Mouse (Mus musculus): ENCODE results near the gene Gm20388.

Gm20388 gene

DNA sequence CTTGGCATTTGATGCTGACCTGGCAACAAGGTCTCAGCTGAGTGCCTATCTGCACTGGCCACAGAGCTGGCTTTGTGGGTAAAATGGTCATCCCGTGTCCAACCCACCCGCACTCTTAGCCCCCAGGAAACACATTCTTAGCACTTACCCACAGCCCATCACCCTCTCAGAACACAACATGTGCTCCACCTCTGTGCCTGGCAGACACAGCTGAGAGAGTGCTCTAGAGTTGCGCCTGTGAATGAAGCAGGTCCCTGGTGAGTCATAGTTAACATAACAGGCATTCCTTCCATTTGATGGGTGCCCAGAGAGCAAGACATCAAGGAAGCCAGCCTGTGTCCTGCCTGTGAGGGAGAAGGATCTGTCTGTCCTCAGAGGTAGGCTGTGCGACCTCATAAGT is 2276.6 kb downstream of the Gm20388 start:
- DNase-seq (ENCODE audit: low read depth, low spot score): no peak

DNA sequence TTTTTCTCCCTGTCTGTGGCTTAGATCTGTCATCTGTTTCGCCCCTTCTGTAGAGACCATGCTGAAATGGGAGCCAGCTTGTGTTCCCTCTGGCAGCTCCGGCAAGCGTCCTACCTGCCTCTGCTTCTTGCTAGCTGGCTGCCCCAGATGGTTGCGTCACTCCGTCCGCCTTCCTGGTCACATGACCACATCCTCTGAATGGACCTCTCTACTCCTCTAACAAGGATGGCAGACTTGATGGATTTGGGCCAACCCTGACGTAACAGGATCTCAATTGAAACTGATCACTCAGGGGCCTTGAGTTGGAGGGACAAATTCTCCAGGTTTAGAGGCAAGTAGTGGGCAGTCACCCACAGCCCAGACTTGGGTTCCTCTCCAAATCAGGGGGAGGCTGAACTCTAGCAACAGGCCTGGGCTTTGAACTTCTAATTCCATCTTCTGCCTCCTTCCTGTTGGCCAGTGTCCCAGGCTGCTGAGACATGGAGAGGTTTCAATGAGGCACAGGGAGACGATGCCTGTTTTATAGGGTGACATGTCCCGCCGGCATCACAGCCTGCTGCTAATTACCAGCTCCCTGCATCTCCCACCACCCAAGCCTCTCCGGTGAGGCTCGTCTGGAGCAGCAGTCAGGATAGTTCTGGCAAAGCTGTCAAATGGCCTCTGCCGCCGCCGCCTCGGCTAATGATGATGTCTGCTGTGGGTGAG is 2279.9 kb downstream of the Gm20388 start:
- no peak for DNase-seq (ENCODE audit: low read depth, low spot score)

DNA sequence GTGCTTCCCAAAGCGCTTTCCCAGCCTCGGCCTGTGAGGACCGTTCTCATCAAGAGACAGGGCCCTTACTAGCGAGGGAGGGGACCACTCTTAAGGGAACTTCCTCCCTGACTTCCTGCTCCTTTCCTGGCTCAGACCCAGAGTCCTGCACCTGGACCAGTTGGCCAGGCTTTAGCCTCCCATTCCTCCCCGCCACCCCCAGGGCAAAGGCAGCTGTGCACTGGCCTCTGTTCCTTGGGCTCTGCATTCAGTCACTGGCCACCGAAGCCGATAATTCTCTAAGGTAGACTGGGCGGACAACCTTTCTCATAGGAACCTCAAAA is 2280.4 kb downstream of the Gm20388 start:
- DNase-seq (ENCODE audit: low read depth, low spot score): no peak

DNA sequence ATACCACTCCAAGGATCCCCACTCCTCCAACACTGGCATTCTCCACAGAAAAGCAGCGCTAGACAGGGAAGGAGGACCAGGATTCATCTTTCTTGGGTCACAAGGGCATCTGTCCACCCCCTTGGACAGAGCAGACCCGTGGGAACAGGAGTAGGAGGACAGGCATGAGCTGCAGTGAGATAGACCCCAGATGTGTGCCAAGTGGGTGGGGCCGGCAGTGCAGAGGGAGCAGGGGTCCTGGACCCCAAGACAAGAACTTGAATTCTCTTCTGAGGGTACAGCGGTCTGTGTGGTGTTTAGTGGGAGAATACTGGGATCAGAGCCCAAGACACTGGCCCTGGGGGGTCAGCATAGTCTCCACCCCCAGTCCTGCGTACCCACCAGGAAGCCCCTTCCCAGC is 2282.1 kb downstream of the Gm20388 start:
- no peak for DNase-seq (ENCODE audit: low read depth, low spot score)

DNA sequence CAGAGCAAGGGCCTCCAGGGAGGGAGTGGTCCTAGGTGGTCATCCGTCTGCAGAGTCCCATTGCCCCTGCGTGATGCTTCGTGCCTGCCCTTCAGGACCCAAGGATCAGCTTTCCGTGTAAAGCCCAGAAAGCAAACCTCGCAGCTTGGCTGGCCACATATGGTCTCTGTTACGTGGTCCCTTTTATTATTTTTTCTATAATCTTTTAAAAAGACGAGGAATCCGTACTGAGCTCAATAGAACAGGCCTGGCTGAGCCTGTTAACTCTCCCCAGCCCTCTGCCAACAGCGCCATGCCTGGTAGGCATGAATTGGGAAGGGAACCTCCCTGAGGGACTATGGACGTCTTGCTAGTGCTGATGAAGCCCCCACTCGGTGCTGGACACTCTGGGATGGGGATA is 2282.9 kb downstream of the Gm20388 start:
- DNase-seq (ENCODE audit: low read depth, low spot score): no peak

DNA sequence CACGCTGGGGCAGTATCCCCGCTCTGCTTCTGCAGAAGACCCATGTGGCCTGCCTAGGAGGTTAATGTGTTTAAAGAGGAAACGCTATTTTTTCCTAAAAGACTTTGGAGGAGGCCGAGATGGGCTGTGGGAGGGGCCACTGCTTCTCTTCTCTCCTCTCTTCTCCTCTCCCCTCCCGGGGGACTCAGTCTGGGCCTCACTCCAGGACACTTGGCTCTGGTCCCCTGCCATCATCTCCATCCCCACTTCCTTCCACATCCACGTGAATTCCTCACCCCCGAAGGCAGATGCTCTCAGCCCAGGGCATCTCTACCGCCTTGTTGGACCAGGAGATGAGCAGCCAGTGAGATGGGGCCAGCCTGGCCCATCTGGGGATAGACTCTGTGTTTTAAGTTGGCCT is 2283.8 kb downstream of the Gm20388 start:
- no peak for DNase-seq (ENCODE audit: low read depth, low spot score)

DNA sequence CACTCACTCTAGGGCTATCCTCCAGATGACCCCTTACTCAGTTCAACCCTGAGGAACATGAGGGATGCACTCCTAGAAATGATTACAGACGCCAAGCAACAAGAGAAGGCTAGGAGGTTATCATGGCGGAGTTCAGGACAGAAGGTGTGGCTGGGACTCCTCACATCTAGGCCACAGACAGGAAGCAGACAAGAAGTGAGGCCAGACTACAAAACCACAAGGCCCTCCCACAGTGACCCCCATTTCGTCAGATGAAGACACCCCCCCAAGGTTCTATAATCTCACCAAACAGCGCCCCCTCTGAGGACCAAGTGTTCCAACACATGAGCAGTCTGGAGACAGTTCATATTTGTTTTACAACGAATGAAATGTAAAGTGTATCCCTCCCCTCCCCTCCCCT is 2286.7 kb downstream of the Gm20388 start:
- no peak for DNase-seq (ENCODE audit: low read depth, low spot score)

DNA sequence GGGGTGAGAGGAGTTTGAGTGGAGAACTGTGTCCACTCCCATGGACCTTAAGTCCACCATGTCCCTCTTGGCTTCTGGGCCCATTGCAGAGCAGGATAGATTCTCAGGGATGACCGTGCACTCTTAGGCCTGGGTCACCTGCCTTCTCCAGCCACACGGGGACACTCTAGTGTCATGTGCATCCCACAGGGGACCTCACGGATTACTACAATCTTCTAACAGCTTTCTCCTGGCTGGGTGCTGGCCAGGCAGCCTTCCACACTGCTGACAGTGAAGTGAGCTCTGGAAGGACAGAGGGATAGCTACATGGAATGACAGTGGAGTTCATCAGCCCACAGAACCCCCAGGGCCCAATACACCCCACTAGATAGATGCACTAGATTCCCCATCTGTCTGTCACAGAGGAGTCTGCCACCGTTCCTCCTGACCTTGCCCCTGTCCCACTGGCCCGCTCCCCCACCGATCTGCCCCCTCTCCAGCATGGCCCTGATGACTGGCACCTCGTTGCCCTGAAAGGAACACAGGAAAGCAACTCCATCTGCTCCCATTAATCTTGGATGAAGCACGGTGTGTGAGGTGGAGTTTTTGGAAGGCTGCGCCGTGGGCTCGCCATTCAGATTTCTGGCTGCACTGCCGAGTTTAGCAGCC is 2287.9 kb downstream of the Gm20388 start:
- DNase-seq (ENCODE audit: low read depth, low spot score): no peak

DNA sequence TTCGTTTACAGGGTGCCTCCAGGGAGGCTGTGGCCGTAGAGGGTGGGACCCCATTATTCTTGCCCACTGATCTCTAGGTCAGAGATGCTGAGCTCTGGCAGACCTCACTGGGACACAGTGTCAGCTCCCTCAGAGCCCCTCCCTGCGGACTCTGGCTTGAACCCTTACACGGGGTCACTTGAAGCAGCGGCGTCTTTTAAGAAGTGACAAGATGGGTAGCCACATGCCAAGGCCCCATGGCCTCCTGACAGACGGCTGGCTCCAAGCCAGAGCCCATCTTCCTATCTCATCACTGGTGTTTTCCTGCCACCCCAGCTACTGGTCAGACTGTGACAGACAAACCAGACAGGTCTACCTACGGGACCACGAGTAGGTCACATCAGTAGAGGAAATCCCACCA is 2288.6 kb downstream of the Gm20388 start:
- DNase-seq (ENCODE audit: low read depth, low spot score): no peak

DNA sequence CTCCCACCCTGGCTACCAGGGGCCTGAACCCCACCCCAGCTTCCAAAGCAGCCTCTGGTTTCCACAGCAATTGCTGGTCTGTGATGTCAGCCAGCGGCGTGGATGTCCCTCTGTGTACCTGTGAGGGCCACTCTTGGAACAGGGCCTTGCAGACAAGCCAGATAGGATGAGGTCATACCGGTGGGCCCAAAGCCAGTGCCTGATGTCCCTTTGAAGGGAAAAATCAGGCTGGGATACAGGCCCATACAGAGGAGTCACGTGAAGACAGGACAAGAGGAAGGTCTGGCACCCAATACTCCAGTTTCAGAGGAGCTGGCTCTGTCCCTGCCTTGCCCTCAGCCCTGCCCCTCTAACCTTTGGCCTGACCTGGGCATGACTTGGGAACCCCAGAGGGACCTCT is 2289.2 kb downstream of the Gm20388 start:
- no peak for DNase-seq (ENCODE audit: low read depth, low spot score)

DNA sequence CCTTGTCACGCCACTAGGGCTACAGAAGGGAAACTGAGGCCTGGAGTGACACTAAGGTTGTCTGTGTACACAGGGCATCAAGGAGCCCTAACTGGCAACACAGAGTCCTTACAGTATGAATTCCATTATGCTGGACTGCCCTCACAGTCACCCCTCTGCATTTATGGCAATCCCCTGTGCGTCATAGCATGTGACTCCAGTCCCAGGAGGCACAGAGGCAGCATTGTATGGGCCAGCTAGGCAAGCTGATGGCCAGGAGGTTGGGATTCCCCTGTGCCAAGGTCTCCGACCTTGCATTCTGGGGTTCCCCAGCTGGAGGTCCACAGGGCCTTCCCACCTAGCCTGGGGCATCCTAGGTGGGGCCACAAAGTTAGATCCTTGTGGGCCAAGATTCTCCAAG is 2300.9 kb downstream of the Gm20388 start:
- no peak for DNase-seq (ENCODE audit: low read depth, low spot score)

DNA sequence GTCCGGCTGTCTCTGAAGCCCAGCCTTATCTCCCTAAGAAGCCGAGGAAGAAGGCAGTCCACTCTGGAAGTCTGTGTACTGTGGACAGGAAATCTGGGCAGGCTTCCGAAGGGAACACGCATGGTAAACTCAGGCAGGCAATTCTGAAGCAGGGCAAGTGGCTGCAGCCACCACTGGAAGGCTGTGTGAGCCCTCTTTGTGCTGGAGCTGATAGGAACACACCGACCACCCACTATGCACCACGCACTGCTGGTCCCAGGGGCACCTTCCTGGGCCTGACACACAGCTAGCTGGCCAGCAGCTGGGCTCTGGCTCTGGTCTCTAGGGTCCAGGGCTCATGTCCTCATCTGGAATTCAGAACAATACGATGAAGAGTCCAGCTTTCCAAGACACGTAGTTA is 2305.0 kb downstream of the Gm20388 start:
- no peak for DNase-seq (ENCODE audit: low read depth, low spot score)

DNA sequence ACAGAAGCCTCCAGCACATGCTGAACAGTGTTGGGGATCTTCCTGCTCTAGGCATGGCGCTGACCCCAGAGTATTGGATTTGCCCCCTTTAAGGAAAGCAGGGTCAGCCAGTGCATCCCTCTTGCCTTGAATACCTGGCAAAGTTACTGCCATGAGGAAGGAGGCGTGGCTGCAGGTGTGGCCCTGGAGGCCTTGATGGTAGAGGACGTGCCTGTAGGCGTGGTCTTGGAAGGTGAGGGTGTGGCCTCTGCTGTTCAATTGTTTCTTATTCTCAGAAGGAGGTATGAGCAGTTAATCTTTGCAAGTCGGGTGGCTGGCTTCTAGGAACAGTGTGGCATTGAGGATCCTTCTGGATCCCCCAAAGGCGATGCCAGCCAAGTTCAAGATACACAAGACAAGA is 2305.8 kb downstream of the Gm20388 start:
- peak; percentile 31 for DNase-seq (ENCODE audit: low read depth, low spot score)

DNA sequence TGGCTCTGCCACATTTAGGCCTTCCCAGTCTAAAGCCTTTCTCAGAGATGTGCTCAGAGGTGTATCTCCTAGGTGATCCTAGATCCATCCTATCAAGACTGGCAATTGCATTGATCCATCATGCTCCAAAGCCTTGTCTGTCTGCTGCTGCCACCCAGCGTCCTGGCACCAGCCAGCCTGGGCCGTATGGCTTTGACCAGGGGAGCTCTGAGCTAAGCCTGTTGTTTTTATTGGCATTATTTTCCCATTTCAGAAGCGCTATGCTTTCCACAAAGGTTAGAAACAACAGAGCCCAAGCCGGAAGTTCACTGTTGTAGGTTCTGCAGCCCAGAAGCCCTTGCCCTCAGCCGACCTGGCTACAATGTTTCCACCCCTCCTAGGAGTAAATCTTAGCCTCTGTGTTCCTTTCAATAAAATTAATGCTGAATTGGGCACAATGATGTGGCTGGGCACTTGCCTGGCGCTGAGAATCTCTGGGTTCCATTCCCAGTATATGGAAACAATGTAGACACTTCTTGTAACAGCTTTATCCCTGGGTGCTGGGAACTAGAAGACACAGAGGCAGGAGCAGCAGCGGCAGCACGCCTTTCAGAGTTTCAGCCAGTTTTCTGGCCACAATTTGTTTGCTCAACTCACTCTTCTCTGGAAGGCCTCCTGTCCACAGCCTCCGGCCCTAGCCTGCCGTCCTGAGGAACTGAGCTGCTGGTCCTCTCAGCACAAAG is 2307.0 kb downstream of the Gm20388 start:
- no peak for DNase-seq (ENCODE audit: low read depth, low spot score)

DNA sequence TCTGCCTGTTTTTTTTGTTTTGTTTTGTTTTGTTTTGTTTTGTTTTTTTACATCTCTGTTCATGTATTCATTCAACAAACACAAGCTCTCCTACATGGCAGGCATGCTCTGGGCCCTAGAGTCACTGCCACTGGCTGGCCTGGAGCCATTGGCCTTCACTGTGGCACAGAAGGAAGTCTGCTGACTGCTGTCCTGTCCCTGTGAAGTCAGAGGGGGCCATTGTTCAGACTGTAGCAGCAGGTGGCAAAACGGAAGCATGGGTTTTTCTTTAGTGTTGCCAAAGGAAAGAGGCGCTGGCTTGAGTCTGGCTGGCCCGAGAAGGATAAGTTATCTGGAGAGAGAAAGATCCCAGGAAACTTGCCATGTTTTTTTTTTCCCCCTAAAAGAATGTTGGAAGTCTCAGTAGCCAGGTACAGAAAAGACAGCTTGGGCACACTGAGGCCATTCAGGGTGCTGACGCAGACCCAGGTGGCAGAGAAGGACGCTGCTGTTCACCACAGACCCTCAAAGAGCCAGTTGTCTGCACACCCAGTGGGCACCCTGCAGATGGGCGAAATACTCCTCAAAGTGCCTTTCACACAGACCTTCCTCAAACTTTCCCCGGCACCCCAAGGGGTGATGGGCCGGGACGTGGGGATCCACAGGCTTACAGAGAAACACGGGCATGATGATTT is 2313.5 kb downstream of the Gm20388 start:
- DNase-seq (ENCODE audit: low read depth, low spot score): no peak

DNA sequence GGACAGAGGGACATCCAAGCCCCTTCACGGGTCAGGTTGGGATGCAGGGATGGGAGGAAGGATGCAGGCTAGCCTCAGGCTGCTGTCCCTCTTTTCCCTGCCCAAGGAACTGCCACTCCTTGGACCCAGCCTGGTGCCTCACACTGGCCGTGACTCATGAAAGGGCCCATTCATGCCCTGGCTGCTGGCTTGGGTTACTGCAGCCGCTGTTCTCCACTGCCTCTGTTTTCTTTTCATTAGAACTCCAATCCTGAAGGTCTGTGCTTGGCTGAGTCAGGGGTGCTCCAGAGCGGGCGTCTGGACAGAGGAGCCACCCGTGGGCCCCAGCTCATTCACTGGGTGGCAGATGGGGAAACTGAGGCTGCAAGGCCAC is 2314.0 kb downstream of the Gm20388 start:
- DNase-seq (ENCODE audit: low read depth, low spot score): no peak

DNA sequence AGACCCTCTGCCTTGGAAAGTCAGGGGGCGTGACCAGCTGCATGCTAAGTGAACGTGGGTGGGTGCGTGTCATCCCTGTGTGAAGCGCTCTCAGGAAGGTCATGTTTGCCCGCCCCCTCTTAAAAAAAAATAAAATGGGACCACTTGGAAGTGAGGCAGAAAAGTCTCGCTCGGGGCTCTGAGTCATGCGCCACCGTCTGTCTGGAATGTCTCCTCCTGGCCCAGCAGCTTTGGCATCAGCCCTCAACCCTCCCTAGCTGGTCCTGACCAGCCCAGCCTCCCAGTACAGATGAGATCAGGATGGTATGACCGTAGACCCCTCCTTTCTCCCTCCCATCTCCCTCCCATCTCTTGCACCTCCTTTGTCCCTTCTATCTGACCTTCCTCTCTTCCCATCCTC is 2314.8 kb downstream of the Gm20388 start:
- peak; percentile 25 for DNase-seq (ENCODE audit: low read depth, low spot score)

DNA sequence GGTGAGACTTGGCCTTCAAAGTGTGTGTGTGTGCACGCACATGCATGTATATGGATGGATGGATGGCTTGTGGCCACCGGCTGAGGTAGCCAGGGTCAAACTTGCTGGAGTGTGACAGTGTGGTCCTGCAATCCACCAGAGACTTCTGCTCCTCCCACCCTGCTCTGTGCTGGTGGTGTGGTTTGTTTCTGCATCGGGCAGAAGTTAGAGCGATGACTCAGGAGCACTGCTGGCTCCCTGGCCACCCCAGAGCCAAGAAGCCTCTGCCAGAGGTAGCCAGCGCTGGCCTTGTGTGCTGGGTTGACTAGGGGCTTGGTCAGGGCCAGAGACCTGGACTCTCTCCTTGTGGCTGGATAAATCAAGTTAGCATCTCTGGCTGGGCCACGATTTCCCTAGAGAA is 2316.7 kb downstream of the Gm20388 start:
- DNase-seq (ENCODE audit: low read depth, low spot score): no peak

DNA sequence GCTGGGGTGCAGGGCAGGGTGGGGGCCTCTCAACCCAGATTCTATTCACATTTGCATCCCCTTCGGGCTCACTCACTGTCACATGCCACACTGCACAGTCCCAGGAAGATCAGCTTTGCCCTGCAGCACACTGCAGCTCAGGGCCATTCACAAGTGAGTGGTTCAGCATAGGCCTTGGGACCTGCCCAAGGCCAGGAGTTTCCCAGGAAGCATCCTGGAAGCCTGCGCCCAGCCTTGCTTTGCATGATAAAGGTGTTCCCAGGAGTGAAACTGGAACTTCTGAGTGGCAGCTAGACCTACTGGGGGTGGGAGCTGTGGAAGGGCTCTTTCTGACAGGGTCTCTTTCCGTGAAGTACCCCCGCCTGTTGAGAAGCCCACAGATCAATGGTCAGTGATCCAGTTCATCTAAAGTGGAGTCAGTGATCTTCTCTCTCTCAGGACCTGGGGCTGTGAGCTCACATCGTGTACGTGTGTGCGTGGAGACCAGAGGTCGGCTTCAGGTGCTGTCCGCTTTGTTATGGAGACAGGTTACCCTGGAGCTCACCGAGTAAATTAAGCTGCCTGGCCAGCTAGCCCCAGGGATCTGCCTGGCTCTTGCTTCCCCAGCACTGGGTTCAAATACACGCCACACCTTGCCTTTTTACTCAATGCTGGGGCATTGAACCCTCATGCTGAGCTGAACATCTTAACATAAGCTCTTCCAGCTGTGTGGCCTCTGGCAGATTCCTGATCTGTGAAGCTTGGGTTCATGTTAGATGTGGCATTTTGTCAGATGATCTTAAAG is 2318.3 kb downstream of the Gm20388 start:
- peak; percentile 92 for DNase-seq (ENCODE audit: low read depth, low spot score)

DNA sequence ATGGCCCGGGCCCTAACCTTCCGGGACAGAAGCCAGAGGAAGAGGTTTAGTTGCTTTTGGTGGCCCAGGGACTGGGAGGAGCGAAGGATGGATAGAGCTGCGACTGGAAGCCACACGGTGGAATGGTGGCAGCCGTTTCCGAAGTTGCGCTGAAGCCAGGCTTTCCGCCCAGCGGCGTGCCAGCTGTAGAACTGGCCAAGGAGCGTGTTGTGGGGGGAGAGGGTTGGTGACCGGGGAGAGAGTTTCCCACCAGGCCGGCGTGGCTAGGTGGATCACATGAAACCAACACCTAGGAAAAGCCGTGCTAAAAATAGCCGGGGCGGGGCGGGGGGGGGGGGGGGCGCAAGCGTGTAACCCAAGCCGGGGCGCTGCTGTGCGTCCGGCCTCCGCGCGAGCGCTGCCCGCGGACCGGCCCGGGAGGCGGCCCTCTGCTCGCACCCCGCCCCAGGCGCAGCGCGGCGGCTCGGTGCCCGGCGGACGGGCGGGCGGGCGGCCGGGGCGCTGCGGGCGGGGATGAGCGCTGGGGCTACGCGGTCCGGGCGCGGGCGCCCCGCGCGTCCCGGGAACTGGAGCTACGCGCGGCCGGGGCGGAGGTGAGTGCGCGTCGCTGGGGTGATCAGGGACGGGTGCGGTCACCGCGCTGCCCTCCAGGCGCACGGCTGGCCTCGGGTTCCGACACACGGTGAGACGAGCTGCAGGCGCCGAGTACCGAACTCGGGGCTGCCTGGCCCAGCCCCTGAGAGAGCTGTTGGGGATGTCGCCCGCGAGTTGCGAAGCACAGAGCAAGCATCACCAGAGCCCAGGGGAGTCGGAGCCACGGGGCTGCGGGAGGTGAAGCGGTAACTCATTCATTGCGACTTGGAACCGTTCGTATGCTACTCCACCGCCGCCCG is 2319.4 kb downstream of the Gm20388 start:
- peak; percentile 29 for DNase-seq (ENCODE audit: low read depth, low spot score)

Measured in ES-CJ7 (cell line).